Mouse (Mus musculus): ENCODE data around the gene Helt. TPM values are rescaled to one million over a fixed set of nuclear protein-coding genes. Genes with fewer than 3 reads are reported as not detected.

Gene Helt
- polyA plus RNA-seq (2016; fragmentation: Nextera tagmentation; extraction: Ambion mirVana), result not detected in 2 replicates

DNA sequence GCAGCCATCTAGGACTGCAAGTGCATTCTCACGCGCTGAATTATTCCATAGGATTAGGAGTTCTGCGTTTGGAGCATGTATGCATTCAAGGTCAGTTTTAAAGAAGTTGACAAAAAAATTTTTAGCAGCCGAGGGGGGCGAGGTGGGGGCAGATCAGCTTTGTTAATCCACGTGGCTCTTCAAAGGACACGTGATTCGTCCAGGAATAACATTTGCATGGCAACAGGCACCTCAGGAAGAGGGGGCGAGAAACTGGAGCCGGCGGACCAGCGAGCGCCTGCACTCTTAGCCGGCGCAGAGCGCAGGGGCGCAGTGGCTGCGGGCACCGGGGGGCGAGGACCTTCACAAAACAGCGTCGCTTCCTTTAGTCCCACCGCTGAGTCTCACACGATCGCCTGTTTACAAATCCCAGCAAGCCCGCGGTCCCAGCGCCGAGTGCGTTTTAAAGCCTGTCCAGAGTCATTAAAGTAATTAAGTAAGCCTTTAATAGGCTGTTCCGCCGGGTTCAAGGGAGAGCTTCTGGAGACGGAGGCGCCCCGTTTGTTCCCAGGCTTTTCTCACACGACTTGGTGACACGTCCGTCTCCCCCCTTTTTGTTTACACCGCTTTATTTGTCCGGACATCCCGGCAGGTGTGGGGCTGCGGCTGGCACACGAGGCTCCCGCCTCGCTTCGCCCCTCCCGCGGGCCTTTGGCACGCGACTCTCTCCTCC lies at the start of gene Helt:
Helt (minus strand) TSS at position 491 of the 712 bp plus-strand sequence.
- Histone ChIP-seq H3K27me3 (peaks cover 97% of the 10 kb centered on the region), H3K4me2 (peak within 1 kb of the TSS; percentile 51), H3K9me3 (no peaks in the 10 kb centered on the region), H3K4me1 (replicated peaks) (peaks cover 31% of the 10 kb centered on the region), H3K27ac (no peak within 1 kb of the TSS), H3K9ac (replicated peaks) (no peak within 1 kb of the TSS), H3K4me3 (replicated peaks) (peak within 1 kb of the TSS; percentile 27), H3K36me3 (no peaks in the 10 kb centered on the region)
- under 1% methylated on average over 50 of the region's 50 CpGs for WGBS
- no peak for ATAC-seq (ENCODE audit: insufficient number of reproducible peaks, insufficient read depth, low FRiP score, low TSS enrichment, low read depth)

DNA sequence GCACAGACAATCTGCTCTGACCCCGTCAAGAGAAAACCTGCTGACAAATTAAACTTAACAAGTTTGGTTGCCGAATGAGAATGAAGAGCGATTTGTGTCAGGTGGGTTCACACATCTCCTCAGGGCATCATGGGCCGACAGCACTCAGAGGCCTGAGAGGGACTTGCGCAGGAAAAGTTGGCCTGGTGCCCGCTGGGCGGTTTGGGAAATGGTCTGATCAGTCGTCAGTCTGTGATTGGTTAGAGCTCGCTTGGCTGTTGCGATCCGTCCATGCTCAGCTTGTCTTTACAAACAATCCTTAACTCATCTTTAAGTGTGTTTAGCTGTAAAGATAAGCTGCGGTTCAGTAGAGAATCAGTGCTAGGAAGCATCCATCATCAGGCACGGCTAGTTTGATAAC lies 47.8 kb upstream of the Helt start:
- H3K4me2 ChIP-seq, result no peak overlapping the region
- WGBS, result 83% methylated on average over 13 of the region's 13 CpGs
- no peak overlapping the region for H3K27ac ChIP-seq
- no peaks in the 10 kb centered on the region for H3K27me3 ChIP-seq
- no peak overlapping the region for H3K9ac ChIP-seq (replicated peaks)
- H3K4me1 ChIP-seq (replicated peaks), result no peaks in the 10 kb centered on the region
- no peaks in the 10 kb centered on the region for H3K36me3 ChIP-seq
- H3K4me3 ChIP-seq (replicated peaks), result no peak overlapping the region
- H3K9me3 ChIP-seq, result no peaks in the 10 kb centered on the region
- no peak for ATAC-seq (ENCODE audit: insufficient number of reproducible peaks, insufficient read depth, low FRiP score, low TSS enrichment, low read depth)

DNA sequence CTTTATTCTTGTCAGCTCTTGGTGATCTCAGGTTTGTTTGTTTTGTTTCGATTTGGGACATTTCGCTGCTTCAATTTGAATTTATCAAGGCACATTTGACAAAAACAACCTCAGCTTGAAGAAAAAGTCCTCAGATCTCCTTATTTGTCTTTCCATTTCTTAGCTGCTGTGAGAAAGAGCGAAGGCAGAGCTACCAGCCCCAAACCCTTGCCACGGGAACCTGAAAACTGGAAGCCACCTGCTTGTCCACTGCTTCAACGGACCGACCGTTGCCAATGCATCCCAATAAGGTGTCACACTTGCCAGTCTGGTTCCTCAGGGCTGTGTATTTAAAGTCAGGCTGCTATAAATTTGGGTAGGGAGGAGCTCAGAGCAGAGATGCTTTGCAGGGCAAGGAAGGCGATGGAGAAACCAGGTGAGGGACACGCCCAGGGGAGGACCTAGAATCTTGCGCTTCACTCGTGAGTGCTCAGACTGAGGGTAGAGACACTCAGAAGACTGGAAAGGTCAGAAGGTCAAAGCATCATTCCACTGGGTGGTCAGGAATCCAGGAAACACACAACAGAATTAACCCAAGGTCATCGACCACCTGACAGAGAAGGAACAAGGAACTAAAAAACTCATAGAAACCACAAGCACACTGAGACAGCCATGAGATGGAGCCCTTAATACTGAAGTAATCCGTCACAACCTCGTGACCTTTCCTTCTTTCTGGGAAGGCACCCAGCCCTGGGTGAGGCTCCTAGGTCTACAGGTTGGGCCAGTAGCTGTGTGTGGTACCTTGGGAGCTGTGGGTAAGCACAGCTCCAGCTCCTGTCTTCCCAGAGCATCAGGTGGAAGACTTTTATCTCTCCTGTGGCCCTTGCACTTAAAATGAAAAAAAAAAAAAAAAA lies 46.2 kb upstream of the Helt start:
- H3K9ac ChIP-seq (replicated peaks), result no peak overlapping the region
- no peak overlapping the region for H3K4me2 ChIP-seq
- no peaks in the 10 kb centered on the region for H3K27me3 ChIP-seq
- H3K27ac ChIP-seq, result no peak overlapping the region
- no peaks in the 10 kb centered on the region for H3K4me1 ChIP-seq (replicated peaks)
- no peak overlapping the region for H3K4me3 ChIP-seq (replicated peaks)
- H3K36me3 ChIP-seq, result no peaks in the 10 kb centered on the region
- no peak for ATAC-seq (ENCODE audit: insufficient number of reproducible peaks, insufficient read depth, low FRiP score, low TSS enrichment, low read depth)
- WGBS, result 78% methylated on average over 14 of the region's 14 CpGs
- no peaks in the 10 kb centered on the region for H3K9me3 ChIP-seq

GRCm38 (mm10) chr8:46339317-46339716 lies 44.8 kb upstream of the Helt start:
- ATAC-seq (ENCODE audit: insufficient number of reproducible peaks, insufficient read depth, low FRiP score, low TSS enrichment, low read depth), result no peak
- WGBS, result 87% methylated on average over 5 of the region's 5 CpGs
- H3K27me3 ChIP-seq, result no peaks in the 10 kb centered on the region

GRCm38 (mm10) chr8:46336351-46336750 lies 41.9 kb upstream of the Helt start:
- Histone ChIP-seq H3K4me3 (replicated peaks) (no peak overlapping the region), H3K9me3 (no peaks in the 10 kb centered on the region), H3K27me3 (no peaks in the 10 kb centered on the region), H3K9ac (replicated peaks) (no peak overlapping the region), H3K4me1 (replicated peaks) (no peaks in the 10 kb centered on the region), H3K27ac (no peak overlapping the region), H3K4me2 (no peak overlapping the region), H3K36me3 (no peaks in the 10 kb centered on the region)
- no peak for ATAC-seq (ENCODE audit: insufficient number of reproducible peaks, insufficient read depth, low FRiP score, low TSS enrichment, low read depth)
- WGBS, result 90% methylated on average over 8 of the region's 8 CpGs

More at GRCm38 (mm10) chr8:46339317-46339716, 44.8 kb upstream of the Helt start:
- Histone ChIP-seq H3K9me3 (no peaks in the 10 kb centered on the region), H3K4me1 (replicated peaks) (no peaks in the 10 kb centered on the region), H3K27ac (no peak overlapping the region), H3K4me2 (no peak overlapping the region), H3K9ac (replicated peaks) (no peak overlapping the region), H3K4me3 (replicated peaks) (no peak overlapping the region), H3K36me3 (no peaks in the 10 kb centered on the region)

GRCm38 (mm10) chr8:46332389-46333061 lies 38.1 kb upstream of the Helt start:
- no peak overlapping the region for H3K9ac ChIP-seq (replicated peaks)
- no peak overlapping the region for H3K27ac ChIP-seq
- no peaks in the 10 kb centered on the region for H3K9me3 ChIP-seq
- 89% methylated on average over 7 of the region's 7 CpGs for WGBS
- no peak overlapping the region for H3K4me2 ChIP-seq
- no peaks in the 10 kb centered on the region for H3K36me3 ChIP-seq
- H3K4me3 ChIP-seq (replicated peaks), result no peak overlapping the region
- H3K27me3 ChIP-seq, result no peaks in the 10 kb centered on the region
- H3K4me1 ChIP-seq (replicated peaks), result no peaks in the 10 kb centered on the region
- ATAC-seq (ENCODE audit: insufficient number of reproducible peaks, insufficient read depth, low FRiP score, low TSS enrichment, low read depth), result no peak

- no peak for ATAC-seq (ENCODE audit: insufficient number of reproducible peaks, insufficient read depth, low FRiP score, low TSS enrichment, low read depth)
- Histone ChIP-seq H3K9me3 (no peaks in the 10 kb centered on the region), H3K4me1 (replicated peaks) (no peaks in the 10 kb centered on the region), H3K36me3 (no peaks in the 10 kb centered on the region), H3K27ac (no peak overlapping the region), H3K4me2 (no peak overlapping the region), H3K9ac (replicated peaks) (no peak overlapping the region), H3K4me3 (replicated peaks) (no peak overlapping the region), H3K27me3 (no peaks in the 10 kb centered on the region)
- WGBS, result 82% methylated on average over 5 of the region's 5 CpGs
These were observed 37.3 kb upstream of the Helt start for GRCm38 (mm10) chr8:46331801-46332200.

GRCm38 (mm10) chr8:46329396-46329795 lies 34.9 kb upstream of the Helt start:
- H3K4me1 ChIP-seq (replicated peaks), result no peaks in the 10 kb centered on the region
- no peaks in the 10 kb centered on the region for H3K9me3 ChIP-seq
- no peak for ATAC-seq (ENCODE audit: insufficient number of reproducible peaks, insufficient read depth, low FRiP score, low TSS enrichment, low read depth)
- no peak overlapping the region for H3K4me2 ChIP-seq
- 79% methylated on average over 4 of the region's 4 CpGs for WGBS
- H3K36me3 ChIP-seq, result no peaks in the 10 kb centered on the region
- H3K27ac ChIP-seq, result no peak overlapping the region
- H3K9ac ChIP-seq (replicated peaks), result no peak overlapping the region
- no peaks in the 10 kb centered on the region for H3K27me3 ChIP-seq
- no peak overlapping the region for H3K4me3 ChIP-seq (replicated peaks)

GRCm38 (mm10) chr8:46327284-46327683 lies 32.8 kb upstream of the Helt start:
- no peak overlapping the region for H3K27ac ChIP-seq
- no peaks in the 10 kb centered on the region for H3K4me1 ChIP-seq (replicated peaks)
- 86% methylated on average over 7 of the region's 7 CpGs for WGBS
- H3K9ac ChIP-seq (replicated peaks), result no peak overlapping the region
- H3K4me3 ChIP-seq (replicated peaks), result no peak overlapping the region
- no peaks in the 10 kb centered on the region for H3K9me3 ChIP-seq
- H3K36me3 ChIP-seq, result no peaks in the 10 kb centered on the region
- H3K4me2 ChIP-seq, result no peak overlapping the region
- H3K27me3 ChIP-seq, result no peaks in the 10 kb centered on the region
- ATAC-seq (ENCODE audit: insufficient number of reproducible peaks, insufficient read depth, low FRiP score, low TSS enrichment, low read depth), result no peak

DNA sequence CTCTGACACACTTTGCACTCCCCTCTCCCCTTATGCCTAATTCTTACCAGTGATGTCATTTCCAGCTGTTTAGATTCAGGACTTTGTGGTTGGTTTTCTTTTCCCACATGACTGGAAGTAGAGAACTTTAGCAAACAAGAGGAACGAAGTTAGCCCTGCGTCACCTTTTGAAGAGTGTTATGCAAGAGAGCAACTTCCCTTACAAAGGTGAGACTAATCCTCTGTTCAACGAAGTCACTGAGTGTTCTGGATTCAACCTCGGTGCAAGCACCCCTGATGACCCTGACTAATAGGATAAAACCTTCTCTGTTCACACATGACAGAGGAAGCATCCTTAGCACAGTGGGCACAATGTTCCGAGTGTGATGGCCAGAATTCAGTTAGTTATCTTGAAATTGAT lies 32.2 kb upstream of the Helt start:
- Histone ChIP-seq H3K4me1 (replicated peaks) (no peaks in the 10 kb centered on the region), H3K4me2 (no peak overlapping the region), H3K27me3 (no peaks in the 10 kb centered on the region), H3K9ac (replicated peaks) (no peak overlapping the region), H3K36me3 (no peaks in the 10 kb centered on the region), H3K27ac (no peak overlapping the region), H3K9me3 (0 out of 2 replicates have a peak, but pooled peaks cover 2% of the 10 kb centered on the region), H3K4me3 (replicated peaks) (no peak overlapping the region)
- ATAC-seq (ENCODE audit: insufficient number of reproducible peaks, insufficient read depth, low FRiP score, low TSS enrichment, low read depth), result no peak
- WGBS, result 88% methylated on average over 5 of the region's 5 CpGs

DNA sequence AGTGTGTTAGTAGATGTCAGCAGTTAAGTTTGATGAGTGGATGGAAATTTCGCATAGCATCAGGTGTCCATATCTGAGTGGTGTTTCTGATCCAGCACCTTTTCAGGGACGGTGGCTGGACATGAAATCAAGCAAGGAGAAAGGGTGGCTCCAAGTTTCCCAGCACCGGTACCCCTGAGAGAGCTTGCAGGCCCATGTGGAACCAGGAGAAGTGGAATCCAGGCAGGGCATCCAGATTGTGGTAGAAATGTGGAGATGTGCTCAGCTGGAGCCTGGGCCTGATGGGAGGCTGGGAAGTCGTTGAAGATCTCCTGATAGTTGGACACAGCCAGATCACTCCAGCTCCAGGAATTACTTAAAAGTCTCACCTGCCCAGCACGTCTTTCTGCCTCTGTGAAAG lies 30.2 kb upstream of the Helt start:
- Histone ChIP-seq H3K4me2 (no peak overlapping the region), H3K27ac (no peak overlapping the region), H3K4me3 (replicated peaks) (no peak overlapping the region), H3K9me3 (0 out of 2 replicates have a peak, but pooled peaks cover 5% of the 10 kb centered on the region), H3K4me1 (replicated peaks) (no peaks in the 10 kb centered on the region), H3K27me3 (no peaks in the 10 kb centered on the region), H3K9ac (replicated peaks) (no peak overlapping the region), H3K36me3 (no peaks in the 10 kb centered on the region)
- WGBS, result 72% methylated on average over 5 of the region's 5 CpGs
- ATAC-seq (ENCODE audit: insufficient number of reproducible peaks, insufficient read depth, low FRiP score, low TSS enrichment, low read depth), result no peak
